Mouse (Mus musculus) MEL (cell line): ENCODE data around the gene Dnaaf2. TPM values are rescaled to one million over a fixed set of nuclear protein-coding genes. Genes with fewer than 3 reads are reported as not detected.

Source experiments
- DNase-seq: peaks from one replicate; pipeline ENCODE4 v3.0.0; 2011; ENCODE audit warnings: low read depth, low spot score
- H3K27ac ChIP-seq: 2 replicates; pipeline ENCODE4 v1.5.1; 2012; ENCODE audit warnings: low read depth, mild to moderate bottlenecking, control low read depth, low read length, moderate library complexity; ENCODE audit not compliant: control insufficient read depth
- H3K27me3 ChIP-seq, 2 experiments: fragments of 150-350 bp in 1 of 2; sonication (generic) in 1 of 2; 2 replicates each; pipeline ENCODE4 v1.6.1; 2012; ENCODE audit warnings: low read length in 2 of 2, mild to moderate bottlenecking in 2 of 2, improper control_type of control experiment in 1 of 2, moderate library complexity in 1 of 2; ENCODE audit not compliant: insufficient read depth in 2 of 2, control insufficient read depth in 1 of 2
- H3K36me3 ChIP-seq, 2 experiments: 2 replicates each; pipeline ENCODE4 v1.6.1; 2012 to 2014; ENCODE audit warnings: low read length in 2 of 2, improper control_type of control experiment in 1 of 2, inconsistent platforms in 1 of 2, mild to moderate bottlenecking in 1 of 2; ENCODE audit not compliant: insufficient read depth in 2 of 2, control insufficient read depth in 1 of 2
- H3K4me1 ChIP-seq, 2 experiments: fragments of 150-350 bp in 1 of 2; sonication (generic) in 1 of 2; 2 replicates each; pipeline ENCODE4 v1.6.1; 2012; ENCODE audit warnings: low read length in 2 of 2, improper control_type of control experiment in 1 of 2, mild to moderate bottlenecking in 1 of 2; ENCODE audit not compliant: insufficient read depth in 2 of 2, control insufficient read depth in 1 of 2
- H3K4me3 ChIP-seq, 2 experiments: fragments of 150-350 bp in 1 of 2; sonication (generic) in 1 of 2; 2 replicates each; pipeline ENCODE4 v1.5.1; 2012; ENCODE audit warnings: low read depth in 2 of 2, low read length in 2 of 2, mild to moderate bottlenecking in 2 of 2, moderate library complexity in 2 of 2, control low read depth in 1 of 2, improper control_type of control experiment in 1 of 2; ENCODE audit not compliant: control insufficient read depth in 1 of 2, insufficient read depth in 1 of 2
- H3K79me2 ChIP-seq: 2 replicates; pipeline ENCODE4 v1.6.1; 2012; ENCODE audit warnings: mild to moderate bottlenecking, low read length, moderate library complexity; ENCODE audit not compliant: control insufficient read depth, poor library complexity, insufficient read depth
- H3K9ac ChIP-seq: 2 replicates; pipeline ENCODE4 v1.6.1; 2012; ENCODE audit warnings: low read depth, mild to moderate bottlenecking, control low read depth, low read length, moderate library complexity; ENCODE audit not compliant: control insufficient read depth, poor library complexity, severe bottlenecking
- H3K9me3 ChIP-seq: fragments of 150-350 bp; sonication (generic); replicated peaks from 2 replicates; pipeline ENCODE4 v1.6.1; 2012; ENCODE audit warnings: mild to moderate bottlenecking, low read length, improper control_type of control experiment, moderate library complexity; ENCODE audit not compliant: insufficient read depth
- CHD1 ChIP-seq: IDR thresholded peaks from 2 replicates; pipeline ENCODE4 v1.6.1; 2012; ENCODE audit warnings: low read depth, mild to moderate bottlenecking, inconsistent platforms, low read length, improper control_type of control experiment
- CHD2 ChIP-seq: IDR thresholded peaks from 2 replicates; pipeline ENCODE4 v1.6.1; 2011; ENCODE audit warnings: low read length, improper control_type of control experiment
- CTCF ChIP-seq, 3 experiments: IDR thresholded peaks in 2 of 3; conservative IDR thresholded peaks in 1 of 3; 2 replicates each; pipeline ENCODE4 v1.5.1; 2011 to 2012; ENCODE audit warnings: low read length in 3 of 3, low read depth in 2 of 3, mild to moderate bottlenecking in 2 of 3, improper control_type of control experiment in 1 of 3, inconsistent platforms in 1 of 3, mixed read lengths in 1 of 3, moderate library complexity in 1 of 3; ENCODE audit not compliant: control insufficient read depth in 1 of 3, insufficient read depth in 1 of 3, poor library complexity in 1 of 3, severe bottlenecking in 1 of 3
- E2F4 ChIP-seq: IDR thresholded peaks from 2 replicates; pipeline ENCODE4 v1.6.1; 2011; ENCODE audit warnings: low read depth, low read length, improper control_type of control experiment, borderline replicate concordance
- ELF1 ChIP-seq: IDR thresholded peaks from 2 replicates; pipeline ENCODE4 v1.6.1; 2014; ENCODE audit warnings: low read depth, mild to moderate bottlenecking, inconsistent platforms, low read length, improper control_type of control experiment, moderate library complexity
- ETS1 ChIP-seq: IDR thresholded peaks from 2 replicates; pipeline ENCODE4 v1.6.1; 2012; ENCODE audit warnings: low read depth, mild to moderate bottlenecking, inconsistent platforms, low read length, improper control_type of control experiment, moderate library complexity
- GABPA ChIP-seq: IDR thresholded peaks from 2 replicates; pipeline ENCODE4 v1.6.1; 2012; ENCODE audit warnings: low read depth, mild to moderate bottlenecking, inconsistent platforms, low read length, improper control_type of control experiment, moderate library complexity
- GATA1 ChIP-seq: IDR thresholded peaks from 2 replicates; pipeline ENCODE4 v1.6.1; 2011; ENCODE audit warnings: low read depth, low read length, improper control_type of control experiment
- HCFC1 ChIP-seq: IDR thresholded peaks from 2 replicates; pipeline ENCODE4 v1.6.1; 2012; ENCODE audit warnings: low read depth, mild to moderate bottlenecking, inconsistent platforms, low read length, improper control_type of control experiment, moderate library complexity
- JUND ChIP-seq: IDR thresholded peaks from 2 replicates; pipeline ENCODE4 v1.6.1; 2011; ENCODE audit warnings: low read depth, mild to moderate bottlenecking, improper control_type of control experiment, low read length
- KAT2A ChIP-seq: conservative IDR thresholded peaks from 2 replicates; pipeline ENCODE4 v1.6.1; 2012; ENCODE audit warnings: low read depth, low read length, improper control_type of control experiment, inconsistent platforms
- MAX ChIP-seq: IDR thresholded peaks from 2 replicates; pipeline ENCODE4 v1.6.1; 2011; ENCODE audit warnings: low read length, improper control_type of control experiment
- MAZ ChIP-seq: IDR thresholded peaks from 2 replicates; pipeline ENCODE4 v1.6.1; 2012; ENCODE audit warnings: low read depth, mild to moderate bottlenecking, inconsistent platforms, low read length, improper control_type of control experiment
- MXI1 ChIP-seq: IDR thresholded peaks from 2 replicates; pipeline ENCODE4 v1.6.1; 2011; ENCODE audit warnings: mild to moderate bottlenecking, low read depth, low read length, improper control_type of control experiment
- MYB ChIP-seq: IDR thresholded peaks from 2 replicates; pipeline ENCODE4 v1.6.1; 2011; ENCODE audit warnings: mild to moderate bottlenecking, low read depth, low read length, improper control_type of control experiment
- MYC ChIP-seq: IDR thresholded peaks from 2 replicates; pipeline ENCODE4 v1.6.1; 2011; ENCODE audit warnings: low read depth, mild to moderate bottlenecking, low read length, improper control_type of control experiment, moderate library complexity
- NELFE ChIP-seq: IDR thresholded peaks from 2 replicates; pipeline ENCODE4 v1.6.1; 2011; ENCODE audit warnings: low read depth, low read length, improper control_type of control experiment
- NRF1 ChIP-seq: IDR thresholded peaks from 2 replicates; pipeline ENCODE4 v1.6.1; 2014; ENCODE audit warnings: low read depth, mild to moderate bottlenecking, inconsistent platforms, low read length, improper control_type of control experiment, moderate library complexity; ENCODE audit not compliant: poor library complexity, insufficient read depth, severe bottlenecking
- POLR2A ChIP-seq, 2 experiments: IDR thresholded peaks; 2 replicates each; pipeline ENCODE4 v1.6.1; 2011 to 2012; ENCODE audit warnings: low read length in 2 of 2, mild to moderate bottlenecking in 2 of 2, control low read depth in 1 of 2, improper control_type of control experiment in 1 of 2, low read depth in 1 of 2, moderate library complexity in 1 of 2; ENCODE audit not compliant: control insufficient read depth in 1 of 2, insufficient read depth in 1 of 2, poor library complexity in 1 of 2
- POLR2AphosphoS5 ChIP-seq: IDR thresholded peaks from 2 replicates; pipeline ENCODE4 v1.6.1; 2012; ENCODE audit warnings: low read depth, borderline replicate concordance, mild to moderate bottlenecking, inconsistent platforms, low read length, moderate library complexity, mixed read lengths
- SIN3A ChIP-seq: IDR thresholded peaks from 2 replicates; pipeline ENCODE4 v1.6.1; 2012; ENCODE audit warnings: low read length, improper control_type of control experiment, inconsistent platforms
- SMC3 ChIP-seq: IDR thresholded peaks from 2 replicates; pipeline ENCODE4 v1.6.1; 2011; ENCODE audit warnings: low read depth, low read length, improper control_type of control experiment
- TAL1 ChIP-seq: IDR thresholded peaks from 2 replicates; pipeline ENCODE4 v1.6.1; 2012; ENCODE audit warnings: mild to moderate bottlenecking, inconsistent platforms, low read length, moderate library complexity, mixed read lengths
- TBP ChIP-seq: IDR thresholded peaks from 2 replicates; pipeline ENCODE4 v1.8.0; 2011; ENCODE audit warnings: low read depth, low read length, improper control_type of control experiment
- USF1 ChIP-seq: IDR thresholded peaks from 2 replicates; pipeline ENCODE4 v1.6.1; 2014; ENCODE audit warnings: low read depth, mild to moderate bottlenecking, inconsistent platforms, low read length, improper control_type of control experiment, moderate library complexity
- USF2 ChIP-seq, 2 experiments: IDR thresholded peaks; 2 replicates each; pipeline ENCODE4 v1.6.1; 2011 to 2012; ENCODE audit warnings: improper control_type of control experiment in 2 of 2, low read length in 2 of 2, borderline replicate concordance in 1 of 2, inconsistent platforms in 1 of 2, low read depth in 1 of 2, mild to moderate bottlenecking in 1 of 2; ENCODE audit not compliant: insufficient read depth in 1 of 2
- ZMIZ1 ChIP-seq: IDR thresholded peaks from 2 replicates; pipeline ENCODE4 v1.6.1; 2012; ENCODE audit warnings: low read depth, mild to moderate bottlenecking, inconsistent platforms, low read length, improper control_type of control experiment, moderate library complexity
- polyA plus RNA-seq, 2 experiments: library from polyadenylated mRNA; stranded (reverse) in 1 of 2; unstranded in 1 of 2; fragments of >175 nt in 1 of 2; fragments of >200 nt in 1 of 2; gene quantifications; 2 replicates each; pipeline versions ENCODE4 v1.2.1 to v1.2.4; 2012; ENCODE audit warnings: low replicate concordance in 2 of 2, low read depth in 1 of 2; ENCODE audit not compliant: insufficient read length in 2 of 2, insufficient read depth in 1 of 2, missing spikeins in 1 of 2
- total RNA-seq: library from RNA; depleted of rRNA; stranded (reverse); fragments of 300-350 nt; gene quantifications from 2 replicates; pipeline ENCODE4 v1.2.3, GENCODE M21; 2012

Dnaaf2 gene
- total and polyA plus RNA-seq, 3 experiments = 5.5 to 10.1 TPM; not detected in 1

DNA sequence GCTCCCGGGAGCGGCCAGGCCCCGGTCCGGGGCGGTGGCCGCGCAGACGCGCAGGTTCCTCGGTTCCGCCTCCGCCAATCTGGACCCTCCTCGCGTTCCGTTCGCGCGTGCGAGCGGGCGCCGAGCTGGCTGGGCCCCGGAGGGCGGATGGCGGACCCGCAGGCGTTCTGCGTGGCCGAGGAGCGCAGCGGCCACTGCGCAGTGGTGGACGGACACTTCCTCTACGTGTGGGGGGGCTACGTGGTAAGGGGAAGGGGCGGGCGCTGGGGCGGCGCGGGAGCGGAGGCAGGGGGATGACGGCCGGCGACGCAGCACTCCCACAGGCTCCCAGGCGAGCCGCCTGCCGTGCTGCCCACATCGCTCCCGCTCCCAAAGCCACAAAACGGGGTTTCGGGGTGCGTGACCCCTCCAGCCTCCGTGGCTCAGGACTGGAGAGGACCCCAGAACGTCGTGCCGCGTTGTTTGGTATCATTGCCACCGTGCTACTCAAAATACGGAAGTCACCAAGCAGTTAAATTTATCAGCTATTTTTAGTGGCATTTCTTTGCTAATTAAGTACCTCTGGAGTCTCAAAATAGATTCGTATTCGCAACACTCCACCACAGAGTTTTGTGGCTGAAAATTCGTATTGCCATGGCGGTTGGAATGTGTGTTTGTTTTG is 43.7 kb upstream of the Dnaaf2 start (continued):
- TF ChIP-seq USF2 (IDR thresholded peaks at IDR 0.05; ENCODE audit: borderline replicate concordance in 1 of 2, insufficient read depth in 1 of 2, low read depth in 1 of 2, low read length in 2 of 2) = no peak
- no peak for TF ChIP-seq HCFC1
- no peak for TF ChIP-seq MAZ
- no peak for TF ChIP-seq POLR2AphosphoS5
- no peak for TF ChIP-seq TBP
- TF ChIP-seq MYC = no peak
- TF ChIP-seq KAT2A = no peak
- TF ChIP-seq ELF1 = 0 out of 2 replicates have a peak, but pooled peaks have one; percentile 27
- no peak for TF ChIP-seq JUND
- 0 out of 4 replicates have a peak, but pooled peaks of 1 of the 2 experiments have one; percentile 55 for TF ChIP-seq POLR2A (IDR thresholded peaks at IDR 0.05; ENCODE audit: control insufficient read depth in 1 of 2, insufficient read depth in 1 of 2, low read depth in 1 of 2, low read length in 2 of 2, poor library complexity in 1 of 2)
- TF ChIP-seq NELFE = no peak

DNA sequence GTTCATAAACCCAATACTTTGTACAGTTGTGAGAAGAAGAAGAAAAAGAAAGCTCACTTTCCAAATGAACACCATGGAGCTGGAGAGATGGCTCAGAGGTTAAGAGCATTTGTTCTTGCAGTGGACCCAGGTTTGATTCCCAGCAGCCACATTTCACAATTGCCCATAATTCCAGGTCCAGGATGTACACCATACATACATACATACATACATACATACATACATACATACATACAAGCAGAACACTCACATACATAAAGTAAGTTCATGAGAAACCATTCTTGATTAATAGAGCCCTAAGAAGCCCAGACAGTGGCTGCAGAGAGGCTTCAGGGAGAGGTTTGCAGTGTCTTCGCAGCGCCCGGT is 43.2 kb upstream of the Dnaaf2 start:
- no peaks in the 10 kb centered on the region for H3K9me3 ChIP-seq
- H3K4me3 ChIP-seq = peak overlapping the region; percentile 48 to 64

DNA sequence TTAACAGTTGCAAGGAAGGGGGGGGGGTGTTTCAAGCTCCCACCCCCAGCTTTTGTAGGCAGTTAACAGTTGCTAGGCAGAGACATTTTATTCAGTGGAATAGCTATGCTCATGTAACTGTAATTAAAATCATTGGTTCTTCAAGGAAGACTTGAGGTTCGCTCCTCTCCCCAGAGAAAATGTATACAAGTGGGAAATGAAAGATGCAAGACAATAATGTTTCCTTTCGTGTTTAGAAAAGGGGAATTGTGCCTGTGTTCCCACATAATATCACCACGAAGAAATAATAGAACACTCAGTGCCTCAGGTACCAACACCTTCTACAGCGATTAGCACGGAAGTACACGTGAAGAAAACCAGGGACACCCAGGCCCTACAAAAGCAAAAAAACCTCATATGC is 42.6 kb upstream of the Dnaaf2 start, which contains the start of gene Klhdc1:
TSS of gene Klhdc1 (plus strand) at position 301 of the 400 bp plus-strand sequence.
- Histone ChIP-seq H3K79me2 (no peaks in the 10 kb centered on the region), H3K36me3 (no peaks in the 10 kb centered on the region), H3K4me3 (peak within 1 kb of the TSS; percentile 48 to 64), H3K27ac (no peak within 1 kb of the TSS), H3K9me3 (no peaks in the 10 kb centered on the region), H3K4me1 (no peaks in the 10 kb centered on the region; a peak in 1 of 4 replicates), H3K9ac (peak within 1 kb of the TSS; percentile 66), H3K27me3 (peaks cover 0 to 7% of the 10 kb centered on the region in 2 experiments; a peak in 3 of 4 replicates)
- DNase-seq = no peak
- TF ChIP-seq TBP (no peak), ETS1 (no peak), ELF1 (no peak), GATA1 (no peak), JUND (no peak), MYC (no peak), CHD1 (no peak), SMC3 (no peak), GABPA (no peak), POLR2A (IDR thresholded peaks at IDR 0.05; ENCODE audit: control insufficient read depth in 1 of 2, insufficient read depth in 1 of 2, low read depth in 1 of 2, low read length in 2 of 2, poor library complexity in 1 of 2) (no peak), NRF1 (no peak), CHD2 (no peak), E2F4 (no peak), HCFC1 (no peak), USF2 (IDR thresholded peaks at IDR 0.05; ENCODE audit: borderline replicate concordance in 1 of 2, insufficient read depth in 1 of 2, low read depth in 1 of 2, low read length in 2 of 2) (no peak), SIN3A (no peak), ZMIZ1 (no peak)

More for the DNA sequence above, 43.2 kb upstream of the Dnaaf2 start:
- TF ChIP-seq JUND (no peak), MAX (no peak), CTCF (IDR thresholded peaks at IDR 0.05 in 2 of 3, conservative IDR thresholded peaks at IDR 0.05 in 1 of 3; ENCODE audit: control insufficient read depth in 1 of 3, insufficient read depth in 1 of 3, low read depth in 2 of 3, low read length in 3 of 3, poor library complexity in 1 of 3, severe bottlenecking in 1 of 3) (no peak), TBP (no peak), USF1 (no peak), MXI1 (no peak), GATA1 (no peak), MYB (no peak), POLR2A (IDR thresholded peaks at IDR 0.05; ENCODE audit: control insufficient read depth in 1 of 2, insufficient read depth in 1 of 2, low read depth in 1 of 2, low read length in 2 of 2, poor library complexity in 1 of 2) (no peak), TAL1 (no peak)
- TF ChIP-seq, all 39 proteins: peak for 0
- Histone ChIP-seq H3K9ac (peak overlapping the region; percentile 66), H3K36me3 (no peaks in the 10 kb centered on the region), H3K27me3 (peaks cover 0 to 7% of the 10 kb centered on the region in 2 experiments; a peak in 3 of 4 replicates), H3K27ac (no peak overlapping the region), H3K4me1 (no peaks in the 10 kb centered on the region; a peak in 1 of 4 replicates), H3K79me2 (no peaks in the 10 kb centered on the region)
- peak; percentile 34 for DNase-seq
